Mouse (Mus musculus) neural tube, embryonic 15.5 days (tissue): ENCODE measurements around the gene Rerg. TPM values are rescaled to one million over a fixed set of nuclear protein-coding genes. Genes with fewer than 3 reads are reported as not detected.

Source experiments
- ATAC-seq: fragments of 200-750 bp; cut with Nextera tagmentation; 2 replicates; pipeline ENCODE4 v1.8.0; 2017; ENCODE audit warnings: mild to moderate bottlenecking, moderate TSS enrichment, moderate library complexity; ENCODE audit not compliant: low FRiP score
- H3K27ac ChIP-seq: fragments of 300-500 bp; sonication (generic); replicated peaks from 2 replicates; pipeline ENCODE4 v1.5.1; 2015; ENCODE audit warnings: mild to moderate bottlenecking, inconsistent platforms
- H3K27me3 ChIP-seq: fragments of 300-500 bp; sonication (generic); replicated peaks from 2 replicates; pipeline ENCODE4 v1.6.1; 2015; ENCODE audit warnings: inconsistent platforms
- H3K36me3 ChIP-seq: fragments of 300-500 bp; sonication (generic); 2 replicates; pipeline ENCODE4 v1.6.1; 2015; ENCODE audit warnings: inconsistent platforms
- H3K4me1 ChIP-seq: fragments of 300-500 bp; sonication (generic); 2 replicates; pipeline ENCODE4 v1.6.1; 2015; ENCODE audit warnings: inconsistent platforms
- H3K4me2 ChIP-seq: fragments of 300-500 bp; sonication (generic); 2 replicates; pipeline ENCODE4 v1.6.1; 2015; ENCODE audit warnings: inconsistent platforms, mild to moderate bottlenecking, moderate library complexity
- H3K4me3 ChIP-seq: fragments of 300-500 bp; sonication (generic); replicated peaks from 2 replicates; pipeline ENCODE4 v1.5.1; 2015; ENCODE audit warnings: mild to moderate bottlenecking, inconsistent platforms
- H3K9ac ChIP-seq: fragments of 300-500 bp; sonication (generic); replicated peaks from 2 replicates; pipeline ENCODE4 v1.6.1; 2015; ENCODE audit warnings: mild to moderate bottlenecking, inconsistent platforms
- H3K9me3 ChIP-seq: fragments of 300-500 bp; sonication (generic); replicated peaks from 2 replicates; pipeline ENCODE4 v1.6.1; 2016; ENCODE audit warnings: inconsistent platforms
- WGBS: fragments of 180-500 bp; shearing (Covaris S2); methylation state at CpG from one replicate; pipeline ENCODE4 v1.1.7; 2015; ENCODE audit warnings: mixed read lengths; 5-methylcytosine and 5-hydroxymethylcytosine counted together
- polyA plus RNA-seq: library from polyadenylated mRNA; unstranded; fragments of >200 nt; fragmentation: Nextera tagmentation; extraction: Ambion mirVana; gene quantifications from 2 replicates; pipeline ENCODE4 v1.2.1, GENCODE M21; 2015

The Rerg gene
- polyA plus RNA-seq, 1 experiment from 2014 or later: 10.6 TPM

- no peak overlapping the region for H3K4me3 ChIP-seq
- H3K4me2 ChIP-seq: no peak overlapping the region
- H3K9ac ChIP-seq: no peak overlapping the region
- no peaks in the 10 kb centered on the region for H3K27me3 ChIP-seq
- no peak for ATAC-seq
- H3K27ac ChIP-seq: no peak overlapping the region
- H3K36me3 ChIP-seq: no peaks in the 10 kb centered on the region
- no peaks in the 10 kb centered on the region for H3K4me1 ChIP-seq
- 88% methylated on average over 9 of the region's 9 CpGs for WGBS
- H3K9me3 ChIP-seq: no peaks in the 10 kb centered on the region
Measured at GRCm38 (mm10) chr6:137125433-137125832, 44.9 kb downstream of the Rerg start.

- Histone ChIP-seq H3K9ac (no peak overlapping the region), H3K27ac (no peak overlapping the region), H3K27me3 (no peaks in the 10 kb centered on the region), H3K4me3 (no peak overlapping the region), H3K4me1 (no peaks in the 10 kb centered on the region), H3K4me2 (no peak overlapping the region), H3K9me3 (no peaks in the 10 kb centered on the region), H3K36me3 (no peaks in the 10 kb centered on the region)
- WGBS: 85% methylated on average over 3 of the region's 3 CpGs
- no peak for ATAC-seq
Measured at GRCm38 (mm10) chr6:137125006-137125405, 45.3 kb downstream of the Rerg start.

- ATAC-seq: no peak
- WGBS: 78% methylated on average over 1 of the region's 1 CpGs
- H3K9me3 ChIP-seq: no peaks in the 10 kb centered on the region
- H3K9ac ChIP-seq: no peak overlapping the region
- H3K4me2 ChIP-seq: no peak overlapping the region
- 0 out of 2 replicates have a peak overlapping the region, but pooled peaks have one; percentile 9 for H3K27ac ChIP-seq
- H3K36me3 ChIP-seq: no peaks in the 10 kb centered on the region
- no peaks in the 10 kb centered on the region for H3K4me1 ChIP-seq
- no peak overlapping the region for H3K4me3 ChIP-seq
- no peaks in the 10 kb centered on the region for H3K27me3 ChIP-seq
Measured at GRCm38 (mm10) chr6:137116849-137117473, 53.3 kb downstream of the Rerg start.

- Histone ChIP-seq H3K27ac (no peak overlapping the region), H3K9me3 (no peaks in the 10 kb centered on the region), H3K27me3 (no peaks in the 10 kb centered on the region), H3K4me2 (no peak overlapping the region), H3K4me1 (no peaks in the 10 kb centered on the region), H3K9ac (no peak overlapping the region), H3K36me3 (no peaks in the 10 kb centered on the region), H3K4me3 (no peak overlapping the region)
- ATAC-seq: no peak
- 75% methylated on average over 7 of the region's 7 CpGs for WGBS
Measured at GRCm38 (mm10) chr6:137114859-137115258, 55.4 kb downstream of the Rerg start.

- 93% methylated on average over 9 of the region's 9 CpGs for WGBS
- Histone ChIP-seq H3K36me3 (no peaks in the 10 kb centered on the region), H3K27ac (no peak overlapping the region), H3K27me3 (no peaks in the 10 kb centered on the region), H3K4me3 (no peak overlapping the region), H3K9me3 (no peaks in the 10 kb centered on the region), H3K4me2 (no peak overlapping the region), H3K4me1 (no peaks in the 10 kb centered on the region), H3K9ac (no peak overlapping the region)
- no peak for ATAC-seq
Measured at GRCm38 (mm10) chr6:137111266-137111813, 59.0 kb downstream of the Rerg start.

GRCm38 (mm10) chr6:137110778-137111174, 59.5 kb downstream of the Rerg start:
- H3K4me3 ChIP-seq: no peak overlapping the region
- H3K9me3 ChIP-seq: no peaks in the 10 kb centered on the region
- H3K27ac ChIP-seq: no peak overlapping the region
- no peaks in the 10 kb centered on the region for H3K4me1 ChIP-seq
- H3K9ac ChIP-seq: no peak overlapping the region
- H3K36me3 ChIP-seq: no peaks in the 10 kb centered on the region
- no peak overlapping the region for H3K4me2 ChIP-seq
- WGBS: 88% methylated on average over 6 of the region's 6 CpGs
- H3K27me3 ChIP-seq: no peaks in the 10 kb centered on the region
- ATAC-seq: no peak

GRCm38 (mm10) chr6:137109811-137110777, 60.2 kb downstream of the Rerg start:
- Histone ChIP-seq H3K36me3 (no peaks in the 10 kb centered on the region), H3K9me3 (no peaks in the 10 kb centered on the region), H3K27ac (no peak overlapping the region), H3K9ac (no peak overlapping the region), H3K27me3 (no peaks in the 10 kb centered on the region), H3K4me1 (no peaks in the 10 kb centered on the region), H3K4me3 (no peak overlapping the region), H3K4me2 (no peak overlapping the region)
- 83% methylated on average over 20 of the region's 20 CpGs for WGBS
- ATAC-seq: no peak

- WGBS: 82% methylated on average over 4 of the region's 4 CpGs
- no peak for ATAC-seq
Measured at GRCm38 (mm10) chr6:137105285-137105684, 65.0 kb downstream of the Rerg start.

GRCm38 (mm10) chr6:137102662-137103179, 67.6 kb downstream of the Rerg start:
- Histone ChIP-seq H3K27ac (no peak overlapping the region), H3K36me3 (no peaks in the 10 kb centered on the region), H3K9me3 (no peaks in the 10 kb centered on the region), H3K4me2 (no peak overlapping the region), H3K4me1 (0 out of 2 replicates have a peak, but pooled peaks cover 2% of the 10 kb centered on the region), H3K27me3 (no peaks in the 10 kb centered on the region), H3K9ac (no peak overlapping the region), H3K4me3 (no peak overlapping the region)
- WGBS: 65% methylated on average over 10 of the region's 10 CpGs
- no peak for ATAC-seq

More at GRCm38 (mm10) chr6:137105285-137105684, 65.0 kb downstream of the Rerg start:
- no peak overlapping the region for H3K27ac ChIP-seq
- H3K4me3 ChIP-seq: no peak overlapping the region
- H3K4me2 ChIP-seq: no peak overlapping the region
- no peaks in the 10 kb centered on the region for H3K4me1 ChIP-seq
- H3K9ac ChIP-seq: no peak overlapping the region
- H3K36me3 ChIP-seq: no peaks in the 10 kb centered on the region
- H3K27me3 ChIP-seq: no peaks in the 10 kb centered on the region
- H3K9me3 ChIP-seq: no peaks in the 10 kb centered on the region

GRCm38 (mm10) chr6:137101886-137102661, 68.2 kb downstream of the Rerg start:
- WGBS: 74% methylated on average over 7 of the region's 7 CpGs
- Histone ChIP-seq H3K27me3 (no peaks in the 10 kb centered on the region), H3K9ac (no peak overlapping the region), H3K36me3 (no peaks in the 10 kb centered on the region), H3K27ac (no peak overlapping the region), H3K4me2 (no peak overlapping the region), H3K4me1 (0 out of 2 replicates have a peak, but pooled peaks cover 2% of the 10 kb centered on the region), H3K4me3 (no peak overlapping the region), H3K9me3 (no peaks in the 10 kb centered on the region)
- no peak for ATAC-seq

- no peak for ATAC-seq
- Histone ChIP-seq H3K4me1 (0 out of 2 replicates have a peak, but pooled peaks cover 2% of the 10 kb centered on the region), H3K9me3 (no peaks in the 10 kb centered on the region), H3K27me3 (no peaks in the 10 kb centered on the region), H3K9ac (no peak overlapping the region), H3K4me2 (no peak overlapping the region), H3K4me3 (no peak overlapping the region), H3K36me3 (no peaks in the 10 kb centered on the region), H3K27ac (no peak overlapping the region)
- WGBS: 59% methylated on average over 2 of the region's 2 CpGs
Measured at GRCm38 (mm10) chr6:137100259-137100658, 70.0 kb downstream of the Rerg start.
